In genomic region chr4:111067330-111067729, GRCm38 (mm10) we compare ENCODE assay signal across 33 mouse cellular contexts.
"Had no signal": no experiment of that assay in that cellular context is flagged by ENCODE, and none has a peak within 500 bp of the region (broad histone marks: within the 10 kb centered on the region; RNA-seq: fewer than 3 reads in every experiment).

No protein-coding gene starts in this region.

- H3K36me3 ChIP-seq: heart, embryonic 12.5 days; heart, embryonic 13.5 days; heart, embryonic 15.5 days; hindbrain, embryonic 10.5 days; hindbrain, embryonic 12.5 days; hindbrain, embryonic 13.5 days; hindbrain, embryonic 15.5 days; intestine, embryonic 15.5 days; kidney, embryonic 15.5 days had no signal

- H3K9me3 ChIP-seq: heart, embryonic 12.5 days; heart, embryonic 13.5 days; heart, embryonic 15.5 days; hindbrain, embryonic 10.5 days; hindbrain, embryonic 12.5 days; hindbrain, embryonic 13.5 days; hindbrain, embryonic 15.5 days; intestine, embryonic 15.5 days; kidney, embryonic 15.5 days had no signal

- ATAC-seq: hindbrain, embryonic 16.5 days; hindbrain, postnatal 0 days; inflammation-experienced regulatory T-cells, adult 6 months; intestine, embryonic 15.5 days; intestine, embryonic 16.5 days; intestine, postnatal 0 days had no signal

- H3K27ac ChIP-seq: heart, embryonic 13.5 days; heart, embryonic 15.5 days; hindbrain, embryonic 10.5 days; hindbrain, embryonic 12.5 days; hindbrain, embryonic 13.5 days; hindbrain, embryonic 14.5 days; hindbrain, embryonic 15.5 days; hindbrain, postnatal 0 days; intestine, embryonic 15.5 days; kidney, embryonic 15.5 days; kidney, postnatal 0 days; layer of hippocampus, adult 2 months; left cerebral cortex, adult 2 months had no signal

- DNase-seq: heart, postnatal 10 days; heart, postnatal 14 days; heart, postnatal 36 days; heart, postnatal 4 days; kidney, adult 11 months; kidney, adult 18-20 months; kidney, adult 2 months; kidney, adult 8-10 months; kidney, adult 9 months; kidney, postnatal 10 days; kidney, postnatal 14 days; kidney, postnatal 25 days; kidney, postnatal 36 days; kidney, postnatal 4 days; layer of hippocampus, postnatal 36 days had no signal

- H3K4me1 ChIP-seq: heart, embryonic 12.5 days; heart, embryonic 13.5 days; heart, embryonic 15.5 days; hindbrain, embryonic 10.5 days; hindbrain, embryonic 12.5 days; hindbrain, embryonic 13.5 days; hindbrain, embryonic 15.5 days; intestine, embryonic 15.5 days; kidney, embryonic 15.5 days had no signal

- H3K4me3 ChIP-seq: heart, embryonic 12.5 days; heart, embryonic 13.5 days; heart, embryonic 15.5 days; hindbrain, embryonic 10.5 days; hindbrain, embryonic 12.5 days; hindbrain, embryonic 13.5 days; hindbrain, embryonic 15.5 days; intestine, embryonic 15.5 days; kidney, embryonic 15.5 days; layer of hippocampus, adult 2 months; left cerebral cortex, adult 2 months had no signal

- H3K27me3 ChIP-seq: heart, embryonic 12.5 days; heart, embryonic 13.5 days; heart, embryonic 15.5 days; hindbrain, embryonic 12.5 days; hindbrain, embryonic 13.5 days; hindbrain, embryonic 15.5 days; intestine, embryonic 15.5 days; kidney, embryonic 15.5 days had no signal
